Mouse (Mus musculus) regulatory T cell (primary cell): ENCODE measurements around the gene Emp2.

Experiments used
- in situ Hi-C: fragments of 300-600 bp; cut with MboI, MseI; formaldehyde crosslinking; loops from one replicate; pipeline ENCODE4 v1.15.1; 2025; ENCODE audit warnings: high pct_unique_total_duplicates

Gene Emp2

DNA sequence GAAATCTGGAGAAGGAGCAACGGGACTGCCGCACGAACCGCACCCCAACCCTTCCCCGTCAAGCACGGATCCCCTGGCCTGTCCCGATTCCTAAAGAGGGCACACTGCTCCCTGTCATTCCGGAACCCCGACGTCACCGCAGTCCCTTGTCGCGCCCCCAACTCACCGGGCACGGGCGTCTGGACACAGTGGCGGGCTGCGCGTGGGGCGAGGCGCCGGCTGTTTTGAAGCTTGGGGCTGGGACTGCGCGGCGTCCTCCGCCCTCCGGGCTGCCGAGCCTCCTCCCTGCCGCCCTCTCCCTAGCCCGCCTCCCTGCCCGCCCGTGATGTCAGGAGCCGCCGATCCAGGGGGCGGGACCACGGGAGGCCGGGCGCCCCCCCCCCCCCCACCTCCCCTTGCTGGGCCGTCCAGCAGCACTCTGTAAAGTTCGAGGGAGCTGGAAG, at the start of gene Emp2:
Gene Emp2 (minus strand): TSS at position 323 of the 443 bp plus-strand sequence.
- in situ Hi-C loops: no loop called here

DNA sequence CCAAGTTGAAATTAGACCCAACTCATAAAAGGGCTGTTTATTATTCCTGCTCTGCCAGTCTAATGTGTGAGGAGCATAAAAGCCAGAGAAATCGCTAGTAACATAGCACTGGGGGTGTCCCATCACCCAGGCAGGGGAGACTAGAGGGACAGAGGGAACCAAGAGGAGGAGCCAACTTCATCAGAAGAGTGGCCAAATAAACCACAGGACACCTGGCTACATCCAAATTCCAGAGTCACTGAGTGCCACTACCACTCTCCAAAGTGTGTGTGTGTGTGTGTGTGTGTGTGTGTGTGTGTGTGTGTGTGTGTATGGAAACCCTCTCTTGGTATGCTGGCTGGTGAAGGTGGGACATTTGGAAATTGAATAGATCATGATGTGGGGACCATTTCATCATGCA, 49.3 kb upstream of the Emp2 start:
- in situ Hi-C loops: no loop called here

GRCm38 (mm10) chr16:10359241-10359640, 45.5 kb upstream of the Emp2 start:
- in situ Hi-C loops: no loop called here

DNA sequence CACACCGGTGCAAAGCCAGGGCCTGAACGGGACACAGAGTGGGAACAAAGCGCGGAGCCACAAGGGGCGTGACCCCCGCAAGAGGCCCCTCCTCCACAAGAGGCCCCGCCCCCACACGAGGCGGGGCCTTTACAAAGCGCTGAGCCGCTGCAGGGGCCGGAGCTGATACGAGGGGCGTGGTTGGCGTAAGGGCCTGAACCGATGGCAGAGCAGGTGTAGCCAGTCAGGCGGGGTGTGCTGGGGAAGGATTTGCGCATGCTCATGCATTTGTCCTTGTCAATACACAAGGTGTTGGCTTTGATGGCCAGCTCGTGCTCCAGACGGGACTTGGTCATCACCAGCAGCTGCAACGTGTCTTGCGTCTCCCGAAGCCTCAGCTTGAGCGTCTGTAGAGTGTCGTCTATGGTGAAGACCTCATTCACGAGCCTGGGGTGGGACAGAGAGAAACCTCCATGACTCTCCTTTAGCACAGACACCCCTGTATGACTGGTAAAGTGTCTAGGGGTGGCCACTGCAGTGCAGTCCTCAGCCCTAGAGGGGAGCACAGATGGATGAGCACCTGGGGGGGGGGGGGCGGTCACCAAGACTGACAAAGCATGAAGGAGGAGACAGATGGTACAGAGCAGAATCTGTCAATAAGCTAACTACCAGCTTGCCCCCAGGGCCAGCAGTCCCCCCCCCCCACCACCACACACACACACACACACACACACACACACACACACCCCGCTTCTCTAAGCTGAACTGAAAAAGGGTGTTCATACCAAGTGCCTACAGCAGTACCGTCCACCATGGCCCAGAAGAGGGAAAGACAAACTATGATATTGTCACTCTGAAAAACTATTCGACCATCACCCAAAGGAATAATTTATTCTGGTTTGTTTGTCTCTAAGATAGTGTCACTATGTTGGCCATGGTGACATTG, 44.5 kb upstream of the Emp2 start:
- in situ Hi-C loops: no loop called here

DNA sequence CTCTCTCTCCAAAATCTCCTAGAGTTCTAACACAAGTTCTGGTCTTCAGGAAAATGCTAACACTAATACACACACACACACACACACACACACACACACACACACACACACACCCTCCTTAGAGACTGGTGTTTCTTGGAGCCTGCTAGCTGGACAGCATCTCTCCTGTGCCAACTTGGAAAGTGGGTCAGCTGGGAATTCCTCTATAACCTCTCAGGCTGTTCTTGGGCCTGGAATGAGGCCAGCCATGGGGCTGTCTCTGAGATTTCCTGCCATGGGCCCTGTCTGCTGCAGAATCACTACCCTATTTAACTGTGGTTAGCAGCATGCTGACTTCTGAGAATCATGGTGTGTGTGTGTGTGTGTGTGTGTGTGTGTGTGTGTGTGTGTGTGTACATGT, 41.2 kb upstream of the Emp2 start:
- in situ Hi-C loops: no loop called here

- in situ Hi-C loops: no loop called here
Measured at GRCm38 (mm10) chr16:10351050-10351636, 37.4 kb upstream of the Emp2 start.

- in situ Hi-C loops: no loop called here
Measured at GRCm38 (mm10) chr16:10349876-10350275, 36.1 kb upstream of the Emp2 start.

- in situ Hi-C loops: no loop called here
Measured at GRCm38 (mm10) chr16:10349436-10349835, 35.7 kb upstream of the Emp2 start.

DNA sequence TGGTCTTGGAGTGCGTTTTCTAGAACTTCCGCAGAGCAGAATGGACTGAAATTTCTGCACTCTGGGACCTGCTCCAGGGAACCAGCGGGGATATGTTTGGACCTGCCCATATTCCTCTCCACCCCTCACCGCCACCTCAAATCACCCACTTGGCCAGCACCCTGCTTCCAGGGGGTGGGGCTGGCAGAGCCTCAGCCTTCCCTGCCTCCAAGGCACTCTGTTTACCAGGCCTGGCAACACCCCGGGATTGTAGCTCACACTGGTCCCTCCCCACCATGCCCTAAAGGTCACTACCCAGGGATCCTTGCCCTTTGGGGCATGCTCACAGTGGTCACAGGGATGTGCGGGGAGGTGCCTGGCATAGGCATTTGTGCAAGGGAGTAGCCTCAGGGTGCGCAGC, 33.8 kb upstream of the Emp2 start:
- in situ Hi-C loops: no loop called here

GRCm38 (mm10) chr16:10341110-10341509, 27.3 kb upstream of the Emp2 start:
- in situ Hi-C loops: no loop called here

DNA sequence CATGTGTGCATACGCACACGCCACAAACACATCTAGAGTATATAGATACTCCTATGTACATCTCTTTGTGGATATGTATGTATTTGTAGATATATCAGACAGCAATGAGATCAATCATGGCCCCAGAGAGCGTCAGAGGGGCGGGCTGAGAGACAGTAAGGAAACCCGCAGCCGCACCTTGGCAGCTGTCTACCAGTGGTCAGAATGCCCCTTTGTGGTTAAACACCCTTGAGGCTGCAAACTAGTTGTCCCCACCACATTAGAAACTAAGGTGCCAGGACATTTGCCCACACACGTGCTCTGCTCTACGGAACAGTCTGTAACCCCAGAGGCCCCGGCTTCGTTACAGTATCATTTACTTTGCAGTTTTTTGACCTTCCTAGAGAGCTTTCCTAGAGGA, 26.2 kb upstream of the Emp2 start:
- in situ Hi-C loops: no loop called here

DNA sequence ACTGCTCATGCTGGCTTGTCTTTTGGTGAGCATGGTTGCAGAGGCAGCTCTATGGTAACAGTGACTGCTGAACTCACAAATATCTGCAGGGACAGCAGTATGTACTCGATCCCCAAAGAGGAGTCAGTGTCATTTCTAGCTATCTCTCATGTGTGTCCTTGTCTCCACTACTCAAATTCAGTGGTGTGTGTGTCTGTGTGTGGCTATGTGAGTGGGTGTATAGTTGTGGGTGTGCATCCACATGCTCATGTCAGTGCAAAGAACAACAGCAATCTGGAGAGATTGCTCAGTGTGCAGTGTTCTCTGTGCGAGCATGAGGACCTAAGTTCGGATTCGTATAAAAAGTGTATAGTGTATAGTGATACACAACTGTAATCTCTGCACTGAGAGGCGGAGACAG, 24.8 kb upstream of the Emp2 start:
- in situ Hi-C loops: no loop called here

GRCm38 (mm10) chr16:10337422-10338197, 23.8 kb upstream of the Emp2 start:
- in situ Hi-C loops: no loop called here

GRCm38 (mm10) chr16:10336454-10337421, 23.0 kb upstream of the Emp2 start:
- in situ Hi-C loops: no loop called here

DNA sequence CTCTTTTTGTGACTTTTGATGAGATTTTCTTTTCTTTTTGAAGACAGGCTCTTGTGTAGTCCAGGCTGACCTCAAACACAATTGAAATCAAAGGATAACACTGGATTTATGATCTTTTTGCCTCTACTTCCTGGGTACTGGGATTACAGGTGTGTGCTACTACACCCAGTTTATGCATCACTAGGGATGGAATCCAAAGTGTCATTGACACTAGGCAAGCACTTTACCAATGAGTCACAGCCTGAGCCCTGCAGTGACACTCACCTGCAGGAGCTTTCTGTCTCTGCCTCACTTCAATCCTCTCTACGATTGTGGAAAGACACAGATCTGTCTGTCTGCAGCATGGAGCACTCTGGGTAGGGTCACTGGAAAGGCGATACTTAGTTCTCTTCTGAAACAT, 22.2 kb upstream of the Emp2 start:
- in situ Hi-C loops: no loop called here

DNA sequence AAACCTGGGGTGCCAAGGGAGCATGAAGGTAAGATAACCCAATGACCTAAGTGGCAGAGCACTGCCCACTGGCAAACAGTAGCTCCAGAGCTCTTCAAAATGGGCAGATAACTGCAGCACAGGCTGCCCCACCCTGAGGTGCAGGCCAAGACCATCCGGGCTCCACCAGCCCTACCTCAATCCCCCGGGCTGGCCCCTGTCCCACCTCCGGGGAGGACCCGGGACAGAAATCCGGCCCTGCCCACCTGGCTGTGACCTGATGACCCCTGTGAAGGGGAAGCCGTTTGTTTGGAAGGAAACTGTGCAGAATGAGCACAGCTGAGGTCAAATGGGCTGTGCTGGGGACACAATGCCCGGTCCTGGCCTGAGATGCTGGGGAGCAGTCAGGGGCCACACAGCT, 19.0 kb upstream of the Emp2 start:
- in situ Hi-C loops: no loop called here

DNA sequence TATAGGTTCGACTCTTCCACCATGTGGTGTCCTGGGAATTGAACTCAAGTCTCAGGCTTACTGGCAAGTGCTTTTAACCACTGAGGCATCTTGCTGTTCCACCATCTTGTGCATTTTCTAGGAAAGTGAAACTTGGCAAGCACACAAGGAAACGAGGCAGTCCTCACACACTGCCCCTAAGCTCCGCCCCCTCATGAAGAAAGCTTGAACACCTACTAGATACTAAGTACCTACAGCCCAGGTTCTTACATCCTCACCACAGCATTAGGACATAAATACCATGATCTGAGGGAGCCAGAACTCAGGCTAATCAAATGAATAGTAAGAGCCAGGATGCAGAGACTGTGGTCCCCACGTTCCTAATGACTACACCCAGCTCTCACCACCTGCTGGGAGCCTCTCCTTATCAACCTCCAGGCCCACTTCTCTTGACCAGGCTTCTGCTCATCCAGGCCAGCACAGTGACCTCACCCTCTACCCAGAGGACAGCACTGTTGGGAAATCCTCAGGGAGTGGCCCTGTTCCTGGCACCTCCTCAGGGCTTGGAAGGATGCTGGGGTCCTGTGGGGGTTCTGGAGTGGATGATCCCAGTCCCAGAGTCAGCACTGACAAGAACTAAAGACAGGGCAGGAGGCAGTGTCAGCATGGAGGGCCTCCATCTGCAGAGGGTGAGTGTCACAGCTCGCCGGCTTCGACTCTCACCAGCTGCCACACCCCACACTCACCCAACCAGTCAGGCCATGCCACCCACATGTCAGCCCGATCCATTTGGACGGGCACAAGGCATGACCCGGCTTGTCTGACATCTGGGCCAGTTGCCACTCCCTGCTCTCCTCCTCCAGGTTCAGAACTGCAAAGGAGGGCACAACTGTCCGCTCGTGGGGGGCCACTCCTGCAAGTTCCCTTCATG, 17.1 kb upstream of the Emp2 start:
- in situ Hi-C loops: no loop called here

- in situ Hi-C loops: no loop called here
Measured at GRCm38 (mm10) chr16:10327563-10328333, 14.0 kb upstream of the Emp2 start.

GRCm38 (mm10) chr16:10319914-10320569, 6.3 kb upstream of the Emp2 start:
- in situ Hi-C loops: no loop called here
